ENCODE assay signal across 7 mouse cellular contexts in genomic region chr1:168455178-168455577, GRCm38 (mm10).
"Had no signal": no experiment of that assay in that cellular context is flagged by ENCODE, and none has a peak within 500 bp of the region (broad histone marks: within the 10 kb centered on the region; RNA-seq: fewer than 3 reads in every experiment).

No protein-coding gene starts in this region.

- DNase-seq: kidney, postnatal 25 days; layer of hippocampus, adult 9-11 months; liver, postnatal 0 days; lung, embryonic 14.5 days; right cerebral cortex, postnatal 4 days; thymus, adult 2 months; thymus, postnatal 25 days had no signal
